8 mouse cellular contexts compared by ENCODE assay signal in the genomic region with DNA sequence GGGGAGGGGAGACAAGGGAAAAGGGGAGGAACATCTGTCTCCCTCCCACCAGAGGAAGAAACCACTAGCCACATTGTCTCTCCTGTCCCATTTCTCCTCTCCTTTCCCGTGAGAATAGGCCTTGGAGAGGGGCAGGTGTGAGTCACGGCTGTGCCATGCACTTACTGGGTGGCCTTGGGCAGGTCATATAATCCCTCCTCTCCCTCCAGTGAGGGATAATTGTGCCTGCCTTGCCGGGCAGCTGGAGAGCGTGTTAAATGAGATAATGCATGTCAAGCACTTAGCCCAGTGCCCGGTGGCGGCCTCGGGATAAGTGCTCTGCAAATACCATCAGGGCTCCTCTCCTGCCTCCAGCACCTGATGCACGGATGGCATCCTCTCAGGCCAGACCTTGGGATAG.
DNase-seq lines count a peak whose midpoint lies in the region; ATAC-seq lines count a peak whose summit lies in the region.
"Had no signal": no experiment of that assay in that cellular context is flagged by ENCODE, and none has a peak within 500 bp of the region (broad histone marks: within the 10 kb centered on the region; RNA-seq: fewer than 3 reads in every experiment).

No protein-coding gene starts in this region.

- WGBS in kidney, embryonic 15.5 days: 22% methylated on average over 8 of the region's 8 CpGs
- 21% methylated on average over 8 of the region's 8 CpGs for WGBS in forebrain, embryonic 11.5 days
- 15% methylated on average over 8 of the region's 8 CpGs for WGBS in intestine, embryonic 16.5 days
- 5% methylated on average over 8 of the region's 8 CpGs for WGBS in neural tube, embryonic 15.5 days

- no peaks in the 10 kb centered on the region for H3K27me3 ChIP-seq in kidney, embryonic 15.5 days
- H3K27me3 ChIP-seq in forebrain, embryonic 11.5 days (ENCODE audit: control insufficient read depth, insufficient read depth, low read length): no peaks in the 10 kb centered on the region
- no peaks in the 10 kb centered on the region for H3K27me3 ChIP-seq in intestine, embryonic 16.5 days (replicated peaks; ENCODE audit: control insufficient read depth, insufficient read depth, low read length)
- no peaks in the 10 kb centered on the region for H3K27me3 ChIP-seq in neural tube, embryonic 15.5 days (replicated peaks)
- H3K27me3 ChIP-seq: liver, embryonic 15.5 days had no signal

- peaks cover 93% of the 10 kb centered on the region for H3K4me1 ChIP-seq in kidney, embryonic 15.5 days
- peaks cover 38% of the 10 kb centered on the region for H3K4me1 ChIP-seq in forebrain, embryonic 11.5 days (replicated peaks; ENCODE audit: control insufficient read depth, insufficient read depth, low read length)
- peaks cover 48% of the 10 kb centered on the region for H3K4me1 ChIP-seq in intestine, embryonic 16.5 days (ENCODE audit: control insufficient read depth, insufficient read depth, low read length)
- peaks cover 88% of the 10 kb centered on the region for H3K4me1 ChIP-seq in neural tube, embryonic 15.5 days

- peak overlapping the region; percentile 91 for H3K27ac ChIP-seq in kidney, embryonic 15.5 days
- 0 out of 2 replicates have a peak overlapping the region, but pooled peaks have one; percentile 37 for H3K27ac ChIP-seq in forebrain, embryonic 11.5 days (ENCODE audit: low read depth, low read length)
- 0 out of 2 replicates have a peak overlapping the region, but pooled peaks have one; percentile 27 for H3K27ac ChIP-seq in intestine, embryonic 16.5 days (ENCODE audit: low read length)
- peak overlapping the region; percentile 81 for H3K27ac ChIP-seq in neural tube, embryonic 15.5 days (replicated peaks)
- H3K27ac ChIP-seq: liver, embryonic 15.5 days had no signal

- H3K36me3 ChIP-seq in kidney, embryonic 15.5 days: peaks cover 4% of the 10 kb centered on the region; the same call in 1 of the 2 replicates
- H3K36me3 ChIP-seq in forebrain, embryonic 11.5 days (ENCODE audit: control insufficient read depth, insufficient read depth, low read length): no peaks in the 10 kb centered on the region; the same call in 1 of the 2 replicates
- H3K36me3 ChIP-seq in intestine, embryonic 16.5 days (ENCODE audit: control insufficient read depth, insufficient read depth, low read length): peaks cover 2% of the 10 kb centered on the region; the same call in 1 of the 2 replicates
- H3K36me3 ChIP-seq in neural tube, embryonic 15.5 days: no peaks in the 10 kb centered on the region

- no peaks in the 10 kb centered on the region for H3K9me3 ChIP-seq in kidney, embryonic 15.5 days (replicated peaks)
- H3K9me3 ChIP-seq in forebrain, embryonic 11.5 days (ENCODE audit: control insufficient read depth, low read length): no peaks in the 10 kb centered on the region
- H3K9me3 ChIP-seq in intestine, embryonic 16.5 days (ENCODE audit: control insufficient read depth, low read length): no peaks in the 10 kb centered on the region
- H3K9me3 ChIP-seq in neural tube, embryonic 15.5 days (replicated peaks): no peaks in the 10 kb centered on the region
- H3K9me3 ChIP-seq: liver, embryonic 15.5 days had no signal

- peak; percentile 17; the same call in 1 of the 2 replicates for ATAC-seq in kidney, embryonic 15.5 days (replicated peaks; ENCODE audit: low FRiP score)
- no peak for ATAC-seq in forebrain, embryonic 11.5 days (replicated peaks; ENCODE audit: low FRiP score)
- peak; percentile 32 for ATAC-seq in intestine, embryonic 16.5 days
- peak; percentile 13; the same call in 1 of the 2 replicates for ATAC-seq in neural tube, embryonic 15.5 days (ENCODE audit: low FRiP score)
- no peak for ATAC-seq in CD4-positive, CD25-positive, alpha-beta regulatory T cell, adult 4 months

- no peak overlapping the region for H3K9ac ChIP-seq in kidney, embryonic 15.5 days
- H3K9ac ChIP-seq in forebrain, embryonic 11.5 days (ENCODE audit: low read length): 0 out of 2 replicates have a peak overlapping the region, but pooled peaks have one; percentile 13
- H3K9ac ChIP-seq in intestine, embryonic 16.5 days (ENCODE audit: low read depth, low read length): 0 out of 2 replicates have a peak overlapping the region, but pooled peaks have one; percentile 21
- peak overlapping the region; percentile 32 for H3K9ac ChIP-seq in neural tube, embryonic 15.5 days (replicated peaks)
- H3K9ac ChIP-seq: liver, embryonic 15.5 days had no signal

- H3K4me3 ChIP-seq in kidney, embryonic 15.5 days (replicated peaks): no peak overlapping the region
- no peak overlapping the region for H3K4me3 ChIP-seq in forebrain, embryonic 11.5 days (ENCODE audit: low read depth, low read length)
- H3K4me3 ChIP-seq in intestine, embryonic 16.5 days (ENCODE audit: low read length): no peak overlapping the region
- H3K4me3 ChIP-seq in neural tube, embryonic 15.5 days (replicated peaks): no peak overlapping the region
- H3K4me3 ChIP-seq: liver, embryonic 15.5 days had no signal

- DNase-seq in kidney, postnatal 4 days: no peak
- no peak for DNase-seq in forebrain, embryonic 11.5 days (ENCODE audit: low spot score)
- DNase-seq in ovary, adult 18-20 months (ENCODE audit: low spot score): no peak

- H3K4me2 ChIP-seq in kidney, embryonic 15.5 days: no peak overlapping the region
- no peak overlapping the region for H3K4me2 ChIP-seq in forebrain, embryonic 11.5 days (ENCODE audit: low read depth, low read length, severe bottlenecking)
- H3K4me2 ChIP-seq in intestine, embryonic 16.5 days (ENCODE audit: low read depth, low read length): no peak overlapping the region
- H3K4me2 ChIP-seq in neural tube, embryonic 15.5 days: peak overlapping the region; percentile 38
- H3K4me2 ChIP-seq: liver, embryonic 15.5 days had no signal

Comparison
In these comparisons a context has a peak if more than half of its experiments do, and no peak if none do; other contexts are left out.
1. ATAC-seq: peak in kidney, embryonic 15.5 days (single experiment), intestine, embryonic 16.5 days (single experiment) and neural tube, embryonic 15.5 days (single experiment); none in forebrain, embryonic 11.5 days (single experiment) and CD4-positive, CD25-positive, alpha-beta regulatory T cell, adult 4 months (single experiment).
2. H3K27ac ChIP-seq: peak in every context shown above with its lines; median percentile 91 in kidney, embryonic 15.5 days; 81 in neural tube, embryonic 15.5 days; 37 in forebrain, embryonic 11.5 days; 27 in intestine, embryonic 16.5 days.